In genomic region chr11:8544355-8544754, GRCm38 (mm10) we compare ENCODE assay signal across 17 mouse cellular contexts.
DNase-seq lines count a peak whose midpoint lies in the region; ATAC-seq lines count a peak whose summit lies in the region.
"Had no signal": no experiment of that assay in that cellular context is flagged by ENCODE, and none has a peak within 500 bp of the region (broad histone marks: within the 10 kb centered on the region; RNA-seq: fewer than 3 reads in every experiment).

No protein-coding gene starts in this region.

- H3K9ac ChIP-seq in limb, embryonic 13.5 days, result 0 out of 2 replicates have a peak overlapping the region, but pooled peaks have one; percentile 13
- H3K9ac ChIP-seq in intestine, embryonic 16.5 days (ENCODE audit: low read depth, low read length), result no peak overlapping the region
- H3K9ac ChIP-seq: midbrain, embryonic 12.5 days had no signal

- peaks cover 82% of the 10 kb centered on the region for H3K36me3 ChIP-seq in limb, embryonic 13.5 days
- peaks cover 16% of the 10 kb centered on the region for H3K36me3 ChIP-seq in intestine, embryonic 16.5 days (ENCODE audit: control insufficient read depth, insufficient read depth, low read length)
- H3K36me3 ChIP-seq: midbrain, embryonic 12.5 days had no signal

- H3K9me3 ChIP-seq in limb, embryonic 13.5 days, result no peaks in the 10 kb centered on the region
- no peaks in the 10 kb centered on the region for H3K9me3 ChIP-seq in intestine, embryonic 16.5 days (ENCODE audit: control insufficient read depth, low read length)
- H3K9me3 ChIP-seq: midbrain, embryonic 12.5 days had no signal

- no peaks in the 10 kb centered on the region for H3K27me3 ChIP-seq in limb, embryonic 13.5 days
- no peaks in the 10 kb centered on the region for H3K27me3 ChIP-seq in intestine, embryonic 16.5 days (replicated peaks; ENCODE audit: control insufficient read depth, insufficient read depth, low read length)
- H3K27me3 ChIP-seq: midbrain, embryonic 12.5 days had no signal

- peaks cover 56% of the 10 kb centered on the region for H3K4me1 ChIP-seq in limb, embryonic 13.5 days
- no peaks in the 10 kb centered on the region for H3K4me1 ChIP-seq in intestine, embryonic 16.5 days (ENCODE audit: control insufficient read depth, insufficient read depth, low read length)
- H3K4me1 ChIP-seq: midbrain, embryonic 12.5 days had no signal

- WGBS in limb, embryonic 13.5 days, result 43% methylated on average over 6 of the region's 6 CpGs
- WGBS in intestine, embryonic 16.5 days, result 53% methylated on average over 6 of the region's 6 CpGs

- intact Hi-C loops in heart, postnatal 25 days (cut with DNase I), result no loop called here

- H3K27ac ChIP-seq in limb, embryonic 13.5 days, result peak overlapping the region; percentile 58
- no peak overlapping the region; the same call in 1 of the 2 replicates for H3K27ac ChIP-seq in intestine, embryonic 16.5 days (ENCODE audit: low read length)
- H3K27ac ChIP-seq: midbrain, embryonic 12.5 days had no signal

- no peak overlapping the region for H3K4me3 ChIP-seq in limb, embryonic 13.5 days
- H3K4me3 ChIP-seq in intestine, embryonic 16.5 days (ENCODE audit: low read length), result no peak overlapping the region
- H3K4me3 ChIP-seq: midbrain, embryonic 12.5 days had no signal

- no peak overlapping the region for H3K4me2 ChIP-seq in limb, embryonic 13.5 days (replicated peaks)
- no peak overlapping the region for H3K4me2 ChIP-seq in intestine, embryonic 16.5 days (ENCODE audit: low read depth, low read length)
- H3K4me2 ChIP-seq: midbrain, embryonic 12.5 days had no signal

- ATAC-seq in frontal cortex, adult (ENCODE audit: low TSS enrichment), result peak; percentile 47; the same call in 1 of the 2 replicates
- ATAC-seq in limb, embryonic 13.5 days (ENCODE audit: low FRiP score, low read depth), result peak; percentile 54; the same call in 1 of the 2 replicates
- ATAC-seq in intestine, embryonic 16.5 days, result no peak

- no peak for DNase-seq in frontal cortex, postnatal 14 days (ENCODE audit: low spot score in 2 of 2)
- peak; percentile 28 for DNase-seq in ES-CJ7 (ENCODE audit: low read depth, low spot score)
- peak; percentile 89 for DNase-seq in fibroblast of lung, adult 2 months (ENCODE audit: low read depth)
- no peak for DNase-seq in heart, postnatal 25 days (ENCODE audit: low spot score)
- DNase-seq in gastrocnemius, adult 8-10 months (ENCODE audit: low spot score in 2 of 2), result no peak
- DNase-seq: adrenal gland, postnatal 36 days; cerebellum, adult 18-20 months; heart, adult 11 months; heart, postnatal 36 days; left cerebral cortex, postnatal 4 days; lung, postnatal 10 days; right cerebral cortex, adult 18-20 months; thymus, postnatal 25 days had no signal

Comparison
In these comparisons a context has a peak if more than half of its experiments do, and no peak if none do; other contexts are left out.
1. DNase-seq: peak in ES-CJ7 (single experiment) and fibroblast of lung, adult 2 months (single experiment); none in frontal cortex, postnatal 14 days (0 of 2), heart, postnatal 25 days (single experiment) and gastrocnemius, adult 8-10 months (0 of 2).